Mouse (Mus musculus) right cerebral cortex, adult 18-20 months (tissue): ENCODE results near the gene Rcvrn.

Experiments used
- DNase-seq: peaks from one replicate; pipeline ENCODE4 v3.0.0; 2022; ENCODE audit warnings: mixed read lengths

The Rcvrn gene

GRCm38 (mm10) chr11:67670031-67670430, 25.1 kb upstream of the Rcvrn start:
- no peak for DNase-seq

- peak; percentile 77 for DNase-seq
Observed at GRCm38 (mm10) chr11:67672140-67672539, 23.0 kb upstream of the Rcvrn start.

- peak; percentile 73 for DNase-seq
Observed at GRCm38 (mm10) chr11:67675562-67676540, 19.3 kb upstream of the Rcvrn start.

- no peak for DNase-seq
Observed at GRCm38 (mm10) chr11:67679300-67679699, 15.8 kb upstream of the Rcvrn start.

- DNase-seq = peak; percentile 46
Observed at GRCm38 (mm10) chr11:67679930-67680329, 15.2 kb upstream of the Rcvrn start.

- no peak for DNase-seq
Observed at GRCm38 (mm10) chr11:67681871-67682270, 13.3 kb upstream of the Rcvrn start.

GRCm38 (mm10) chr11:67686109-67686508, 9.0 kb upstream of the Rcvrn start:
- DNase-seq = no peak

- DNase-seq = peak; percentile 45
Observed at GRCm38 (mm10) chr11:67712976-67713375, 17.9 kb downstream of the Rcvrn start.

GRCm38 (mm10) chr11:67715382-67715781, 20.3 kb downstream of the Rcvrn start:
- DNase-seq = no peak

- DNase-seq = no peak
Observed at GRCm38 (mm10) chr11:67721485-67721884, 26.4 kb downstream of the Rcvrn start.

- no peak for DNase-seq
Observed at GRCm38 (mm10) chr11:67722399-67723156, 27.5 kb downstream of the Rcvrn start.

GRCm38 (mm10) chr11:67723231-67724013, 28.3 kb downstream of the Rcvrn start:
- peak; percentile 79 for DNase-seq

- peak; percentile 34 for DNase-seq
Observed at GRCm38 (mm10) chr11:67727095-67727494, 32.0 kb downstream of the Rcvrn start.

GRCm38 (mm10) chr11:67728726-67729125, 33.6 kb downstream of the Rcvrn start:
- no peak for DNase-seq

GRCm38 (mm10) chr11:67731056-67731455, 35.9 kb downstream of the Rcvrn start:
- no peak for DNase-seq

GRCm38 (mm10) chr11:67733726-67734125, 38.6 kb downstream of the Rcvrn start:
- no peak for DNase-seq

- peak; percentile 53 for DNase-seq
Observed at GRCm38 (mm10) chr11:67734597-67734996, 39.5 kb downstream of the Rcvrn start.

GRCm38 (mm10) chr11:67738345-67738744, 43.2 kb downstream of the Rcvrn start:
- DNase-seq = no peak

- DNase-seq = no peak
Observed at GRCm38 (mm10) chr11:67738846-67739490, 43.8 kb downstream of the Rcvrn start.

- no peak for DNase-seq
Observed at GRCm38 (mm10) chr11:67741569-67741968, 46.4 kb downstream of the Rcvrn start.
